Mouse (Mus musculus) layer of hippocampus, adult 18-20 months (tissue): ENCODE data around the gene Tef. TPM values are rescaled to one million over a fixed set of nuclear protein-coding genes. Genes with fewer than 3 reads are reported as not detected.
A peak's percentile ranks its signal among the peaks of the same experiment; 100 is the strongest.

Experiments used
- DNase-seq, 2 experiments: peaks; one replicate each; pipeline ENCODE4 v3.0.0; 2022; ENCODE audit warnings: low spot score in 2 of 2
- total RNA-seq, 2 experiments: library from RNA; stranded (reverse); gene quantifications; 2 replicates each; pipeline ENCODE4 v1.2.3; 2021

Gene Tef
- total RNA-seq, 2 experiments from 2014 or later, result 293 to 297 TPM

GRCm38 (mm10) chr15:81798421-81798820 lies 3.8 kb upstream of the Tef start:
- DNase-seq, result no peak

GRCm38 (mm10) chr15:81800391-81800790 lies 1.8 kb upstream of the Tef start:
- no peak for DNase-seq

GRCm38 (mm10) chr15:81802941-81803351 lies 725 bp downstream of the Tef start:
- DNase-seq, result peak; percentile 46 to 57

GRCm38 (mm10) chr15:81803425-81803951 lies 1.3 kb downstream of the Tef start:
- DNase-seq, result no peak

- no peak for DNase-seq
Observed at GRCm38 (mm10) chr15:81804172-81804571, 2.0 kb downstream of the Tef start.

- DNase-seq, result no peak
Observed at GRCm38 (mm10) chr15:81804883-81805282, 2.7 kb downstream of the Tef start.

- DNase-seq, result no peak
Observed at GRCm38 (mm10) chr15:81805624-81806023, 3.4 kb downstream of the Tef start.

- DNase-seq, result no peak
Observed at GRCm38 (mm10) chr15:81806621-81807404, 4.6 kb downstream of the Tef start.

GRCm38 (mm10) chr15:81808799-81809198 lies 6.6 kb downstream of the Tef start:
- DNase-seq, result no peak

- no peak for DNase-seq
Observed at GRCm38 (mm10) chr15:81809550-81809949, 7.3 kb downstream of the Tef start.

GRCm38 (mm10) chr15:81810150-81810549 lies 7.9 kb downstream of the Tef start:
- peak; percentile 59 to 78 for DNase-seq

- peak; percentile 98 to 99 for DNase-seq
Observed at GRCm38 (mm10) chr15:81810671-81811598, 8.7 kb downstream of the Tef start.

- no peak for DNase-seq
Observed at GRCm38 (mm10) chr15:81811599-81811996, 9.4 kb downstream of the Tef start.

GRCm38 (mm10) chr15:81812287-81812686 lies 10.1 kb downstream of the Tef start:
- no peak for DNase-seq

- no peak for DNase-seq
Observed at GRCm38 (mm10) chr15:81812696-81813631, 10.7 kb downstream of the Tef start.

- DNase-seq, result no peak
Observed at GRCm38 (mm10) chr15:81813986-81814705, 11.9 kb downstream of the Tef start.

GRCm38 (mm10) chr15:81814716-81815370 lies 12.6 kb downstream of the Tef start:
- no peak for DNase-seq

GRCm38 (mm10) chr15:81818404-81818803 lies 16.2 kb downstream of the Tef start:
- no peak for DNase-seq

- DNase-seq, result no peak
Observed at GRCm38 (mm10) chr15:81822631-81823030, 20.4 kb downstream of the Tef start.

GRCm38 (mm10) chr15:81824832-81825231 lies 22.6 kb downstream of the Tef start:
- no peak for DNase-seq
